Mouse (Mus musculus): Measurements from ENCODE around the gene Siglec1. TPM values are rescaled to one million over a fixed set of nuclear protein-coding genes. Genes with fewer than 3 reads are reported as not detected.

Siglec1 gene
- total RNA-seq (2023): 0.09 to 0.38 TPM (median 0.21 TPM) in 4 replicates

DNA sequence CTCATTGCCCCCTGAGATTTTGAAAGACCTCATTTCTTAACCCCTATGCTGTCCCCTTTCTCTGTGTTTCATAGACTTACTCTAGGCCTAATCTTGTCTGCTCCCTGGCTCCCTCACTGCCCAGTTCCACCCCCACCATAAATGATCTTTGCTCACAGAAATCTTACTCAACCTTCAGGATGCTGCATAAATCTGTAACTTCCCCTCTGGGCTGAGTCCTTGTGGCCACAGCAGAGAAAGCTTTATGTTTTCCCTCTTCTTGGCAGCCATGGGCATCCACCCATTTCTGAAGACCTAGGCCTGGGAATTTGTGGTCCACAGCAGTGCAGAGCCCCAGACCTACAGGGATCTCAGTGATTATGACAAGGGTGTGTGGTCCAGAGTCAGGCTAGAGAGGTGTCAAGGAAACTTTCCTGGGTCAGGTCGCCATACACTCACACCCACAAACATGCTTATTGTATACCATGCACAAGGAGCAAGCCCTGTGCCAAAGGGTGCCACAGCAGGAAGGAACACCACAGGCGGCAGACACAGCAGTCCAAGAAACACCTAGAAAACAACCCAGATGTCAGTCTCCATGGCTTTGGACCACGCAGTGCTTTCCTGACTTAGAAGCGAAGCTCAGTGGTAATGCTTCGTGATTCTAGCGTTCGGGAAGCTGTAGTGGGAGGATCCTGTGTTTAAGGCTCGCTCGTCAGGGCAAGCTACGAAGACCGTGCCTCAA, at the start of gene Siglec1:
TSS of gene Siglec1 (minus strand) at position 99 of the 724 bp plus-strand sequence.

DNA sequence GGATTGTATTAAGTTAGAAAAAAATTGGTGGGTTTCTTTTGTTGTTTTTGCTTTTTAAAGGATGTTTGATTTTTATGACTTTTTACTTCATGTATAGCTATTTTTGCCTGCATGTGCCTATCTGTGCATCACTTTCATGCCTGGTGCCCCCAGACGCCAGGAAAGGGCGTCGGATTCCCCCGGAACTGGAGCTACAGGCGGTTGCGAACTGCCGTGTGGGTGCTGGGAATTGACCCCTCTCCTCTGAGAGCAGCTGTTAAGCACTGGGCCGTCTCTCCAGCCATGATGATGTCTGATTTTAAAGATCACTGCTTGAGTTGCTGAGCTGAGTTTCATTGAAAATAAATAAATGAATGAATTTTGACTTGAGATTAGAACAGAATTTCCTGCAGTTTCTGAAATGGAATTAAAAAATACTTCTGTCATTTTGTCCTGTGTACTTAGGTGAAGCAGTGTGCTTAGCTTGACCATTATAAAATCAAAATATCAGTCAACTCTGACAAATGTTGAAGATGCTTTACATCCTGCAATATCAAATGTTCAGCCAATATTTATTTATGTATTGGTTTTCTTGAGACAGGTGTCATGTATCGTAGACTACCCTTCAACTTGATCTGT, 46.5 kb upstream of the Siglec1 start, which contains the start of gene Gm11037:
TSS of gene Gm11037 (plus strand) at position 568 of the 618 bp plus-strand sequence.

DNA sequence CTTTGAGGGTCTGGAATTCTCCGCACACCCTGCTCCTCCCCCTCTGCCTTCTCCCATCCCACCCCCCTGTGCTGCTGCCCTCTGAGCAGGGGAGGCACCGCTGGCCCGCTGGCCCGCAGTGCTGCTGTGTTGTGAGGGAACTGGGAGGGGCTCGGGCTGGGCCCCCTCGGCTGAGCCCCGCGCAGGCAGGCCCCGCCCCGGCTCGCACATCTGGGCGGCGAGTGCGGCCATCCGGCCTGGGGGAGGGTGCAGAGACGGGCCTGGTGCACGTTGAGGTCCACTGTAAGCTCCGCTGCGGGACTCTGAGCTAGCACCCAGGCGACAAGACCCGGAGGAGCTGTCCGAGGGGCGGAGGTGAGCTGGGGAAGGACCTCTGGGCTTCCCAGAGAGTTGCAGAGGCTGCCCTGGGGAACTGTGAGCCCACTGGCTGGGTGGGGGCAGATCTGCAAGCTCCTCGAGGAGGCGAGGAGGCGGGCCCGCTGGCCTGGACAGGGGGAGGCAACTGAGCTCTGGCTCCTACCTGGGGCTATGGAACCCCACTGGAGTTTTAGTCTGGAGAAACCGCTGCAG, 40.7 kb upstream of the Siglec1 start, which contains the start of gene Hspa12b:
TSS of gene Hspa12b (plus strand) at position 120 of the 570 bp plus-strand sequence.

DNA sequence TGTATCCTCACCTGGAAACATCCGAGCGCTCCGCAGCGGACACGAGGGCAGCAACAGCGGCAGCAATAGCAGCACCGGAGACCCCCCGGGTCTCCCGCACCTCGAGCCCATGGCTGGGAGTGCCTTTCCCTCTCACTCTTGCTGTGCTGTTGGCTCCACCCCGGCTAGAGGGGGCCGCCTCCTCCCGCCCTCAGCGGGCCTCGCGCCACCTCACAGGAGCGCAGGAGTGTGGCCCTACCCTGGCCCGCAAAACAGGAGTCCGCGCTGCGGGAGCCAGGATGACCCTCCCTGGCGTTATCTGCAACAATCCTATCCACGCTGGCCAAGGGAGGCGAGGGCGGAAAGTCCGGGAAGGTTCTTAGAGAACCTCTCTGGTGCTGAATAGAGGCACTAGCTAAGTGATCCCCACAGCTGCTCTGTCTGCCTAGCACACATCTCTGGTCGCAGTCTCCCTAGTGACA, 23.1 kb downstream of the Siglec1 start, which contains the start of gene Adam33:
TSS of gene Adam33 (minus strand) at position 411 of the 461 bp plus-strand sequence.

DNA sequence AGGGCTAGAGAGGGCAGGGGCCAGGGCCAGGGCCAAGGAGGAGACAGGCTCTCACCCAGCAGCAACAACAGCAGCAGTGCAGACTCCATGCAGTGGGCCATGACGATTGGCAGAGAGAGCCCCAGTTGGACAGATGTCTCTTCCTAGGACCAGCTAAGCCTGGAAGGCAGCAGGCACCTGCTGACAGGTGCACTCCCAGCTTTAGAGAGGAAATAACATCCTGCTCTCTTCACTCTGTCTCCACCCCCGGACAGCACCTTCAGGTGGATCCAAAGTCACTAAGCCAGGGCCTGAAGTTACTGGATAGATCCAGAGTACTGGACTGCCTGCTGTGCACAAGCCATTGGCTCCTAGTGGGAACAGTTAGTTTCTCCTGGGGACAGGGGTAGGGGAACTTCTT, 43.6 kb downstream of the Siglec1 start, which contains the start of gene Gfra4:
TSS of gene Gfra4 (minus strand) at position 101 of the 400 bp plus-strand sequence.

Other genes with a start within 250 kb of the Siglec1 start
- gene 4930402H24Rik, start 180.4 kb downstream of the Siglec1 start, total RNA-seq (2023): 13.8 to 20.1 TPM (median 15.8 TPM) in 4 replicates
- gene Atrn, start 180.3 kb downstream of the Siglec1 start, total RNA-seq (2023): 17.8 to 19.6 TPM (median 18.5 TPM) in 4 replicates
- not detected in 4 replicates for gene Gfra4, start 43.7 kb downstream of the Siglec1 start, total RNA-seq (2023)
- gene Adam33, start 23.0 kb downstream of the Siglec1 start, total RNA-seq (2023): not detected in 4 replicates
- gene Hspa12b, start 40.5 kb upstream of the Siglec1 start, total RNA-seq (2023): 0.21 TPM in 1 of 4 replicates, not detected in the others
- not detected in 4 replicates for gene Gm11037, start 46.7 kb upstream of the Siglec1 start, total RNA-seq (2023)
- gene 1700037H04Rik, start 73.3 kb upstream of the Siglec1 start, total RNA-seq (2023): 18.1 to 21.6 TPM (median 20.3 TPM) in 4 replicates
- gene Cenpb, start 93.3 kb upstream of the Siglec1 start, total RNA-seq (2023): 25.8 to 26.4 TPM (median 26.0 TPM) in 4 replicates
- gene Cdc25b, start 100.2 kb upstream of the Siglec1 start, total RNA-seq (2023): 64.9 to 80.9 TPM (median 71.7 TPM) in 4 replicates
- 1.0 to 2.0 TPM (median 1.8 TPM) in 4 replicates for gene Spef1, start 100.5 kb upstream of the Siglec1 start, total RNA-seq (2023)
- 5.8 to 11.0 TPM (median 7.2 TPM) in 4 replicates for gene Ap5s1, start 120.3 kb upstream of the Siglec1 start, total RNA-seq (2023)
- gene Mavs, start 147.3 kb upstream of the Siglec1 start, total RNA-seq (2023): 19.8 to 26.9 TPM (median 22.6 TPM) in 4 replicates
- 63.0 to 67.8 TPM (median 64.3 TPM) in 4 replicates for gene Pank2, start 175.7 kb upstream of the Siglec1 start, total RNA-seq (2023)

Measured in B cell, adult 62 days (primary cell).